Mouse (Mus musculus) liver, postnatal 0 days (tissue): ENCODE results near the gene Cdc6. TPM values are rescaled to one million over a fixed set of nuclear protein-coding genes. Genes with fewer than 3 reads are reported as not detected.
A peak's percentile ranks its signal among the peaks of the same experiment; 100 is the strongest.

Experiments used
- ATAC-seq: fragments of 200-750 bp; cut with Nextera tagmentation; 2 replicates; pipeline ENCODE4 v1.8.0; 2017; ENCODE audit warnings: mild to moderate bottlenecking, moderate library complexity
- DNase-seq: peaks from one replicate; pipeline ENCODE4 v3.0.0-alpha.2; 2016
- H3K27ac ChIP-seq: fragments of 300-500 bp; sonication (generic); 2 replicates; pipeline ENCODE4 v1.5.1; 2014; ENCODE audit warnings: antibody characterized with exemption, moderate library complexity, mild to moderate bottlenecking, low read depth
- H3K27me3 ChIP-seq: fragments of 300-500 bp; sonication (generic); 2 replicates; pipeline ENCODE4 v1.6.1; 2014; ENCODE audit warnings: low read length, control low read depth, mixed read lengths; ENCODE audit not compliant: insufficient read depth
- H3K36me3 ChIP-seq: fragments of 300-500 bp; sonication (generic); replicated peaks from 2 replicates; pipeline ENCODE4 v1.6.1; 2014; ENCODE audit warnings: mild to moderate bottlenecking, control low read depth, low read length, moderate library complexity, mixed read lengths; ENCODE audit not compliant: insufficient read depth
- H3K4me1 ChIP-seq: fragments of 300-500 bp; sonication (generic); 2 replicates; pipeline ENCODE4 v1.6.1; 2014; ENCODE audit warnings: antibody characterized with exemption, mild to moderate bottlenecking, control low read depth; ENCODE audit not compliant: insufficient read depth
- H3K4me2 ChIP-seq: fragments of 300-500 bp; sonication (generic); 2 replicates; pipeline ENCODE4 v1.6.1; 2014; ENCODE audit warnings: low read depth, mild to moderate bottlenecking, low read length, moderate library complexity, mixed read lengths
- H3K4me3 ChIP-seq: fragments of 300-500 bp; sonication (generic); 2 replicates; pipeline ENCODE4 v1.5.1; 2014; ENCODE audit warnings: low read depth, low read length
- H3K9ac ChIP-seq: fragments of 300-500 bp; sonication (generic); replicated peaks from 2 replicates; pipeline ENCODE4 v1.6.1; 2014; ENCODE audit warnings: mild to moderate bottlenecking, moderate library complexity
- H3K9me3 ChIP-seq: fragments of 300-500 bp; sonication (generic); 2 replicates; pipeline ENCODE4 v1.6.1; 2016; ENCODE audit warnings: mild to moderate bottlenecking, control low read depth, low read length, mixed read lengths
- CTCF ChIP-seq: sonication (generic); IDR thresholded peaks from 2 replicates; pipeline ENCODE4 v1.5.1; 2016; ENCODE audit warnings: antibody characterized with exemption, low read depth
- EP300 ChIP-seq: IDR thresholded peaks from 2 replicates; pipeline ENCODE4 v1.6.1; 2016; ENCODE audit warnings: antibody characterized with exemption, low read depth, mild to moderate bottlenecking
- WGBS: fragments of 180-500 bp; shearing (Covaris S2); extraction: QIAGEN DNeasy Blood & Tissue Kit; methylation state at CpG from one replicate; pipeline ENCODE4 v1.1.7; 2014; ENCODE audit not compliant: insufficient replicate concordance; 5-methylcytosine and 5-hydroxymethylcytosine counted together
- polyA plus RNA-seq: library from polyadenylated mRNA; unstranded; fragments of >200 nt; fragmentation: Nextera tagmentation; extraction: Ambion mirVana; gene quantifications from 2 replicates; pipeline ENCODE4 v1.2.1, GENCODE M21; 2015

The Cdc6 gene
- polyA plus RNA-seq, 1 experiment from 2014 or later, result 22.3 TPM

- Histone ChIP-seq H3K27me3 (peaks cover 12% of the 10 kb centered on the region; the same call in 1 of the 2 replicates), H3K4me2 (peak overlapping the region; percentile 71), H3K9ac (peak overlapping the region; percentile 38; the same call in 1 of the 2 replicates), H3K4me3 (peak overlapping the region; percentile 30; the same call in 1 of the 2 replicates), H3K36me3 (no peaks in the 10 kb centered on the region; the same call in 1 of the 2 replicates), H3K9me3 (no peaks in the 10 kb centered on the region), H3K27ac (no peak overlapping the region), H3K4me1 (peaks cover 53% of the 10 kb centered on the region)
- ATAC-seq, result no peak
- no peak for TF ChIP-seq CTCF
- TF ChIP-seq EP300, result no peak
- DNase-seq, result no peak
- WGBS, result 37% methylated on average over 12 of the region's 12 CpGs
Observed at GRCm38 (mm10) chr11:98928186-98928893, 20.7 kb downstream of the Cdc6 start.

- ATAC-seq, result no peak
- Histone ChIP-seq H3K4me3 (no peak overlapping the region), H3K27me3 (peaks cover 13% of the 10 kb centered on the region; the same call in 1 of the 2 replicates)
Observed at GRCm38 (mm10) chr11:98929503-98929902, 21.9 kb downstream of the Cdc6 start.

GRCm38 (mm10) chr11:98930127-98930601 is 22.6 kb downstream of the Cdc6 start:
- Histone ChIP-seq H3K27me3 (peaks cover 13% of the 10 kb centered on the region; the same call in 1 of the 2 replicates), H3K9me3 (no peaks in the 10 kb centered on the region), H3K4me2 (no peak overlapping the region), H3K9ac (no peak overlapping the region), H3K27ac (0 out of 2 replicates have a peak overlapping the region, but pooled peaks have one; percentile 16), H3K4me1 (peaks cover 42% of the 10 kb centered on the region), H3K36me3 (no peaks in the 10 kb centered on the region), H3K4me3 (no peak overlapping the region)
- WGBS, result 56% methylated on average over 7 of the region's 7 CpGs
- no peak for TF ChIP-seq EP300
- DNase-seq, result no peak
- no peak for ATAC-seq

More at GRCm38 (mm10) chr11:98929503-98929902, 21.9 kb downstream of the Cdc6 start:
- WGBS, result 42% methylated on average over 9 of the region's 9 CpGs
- TF ChIP-seq CTCF (no peak), EP300 (no peak)
- Histone ChIP-seq H3K36me3 (no peaks in the 10 kb centered on the region), H3K27ac (0 out of 2 replicates have a peak overlapping the region, but pooled peaks have one; percentile 16), H3K9me3 (no peaks in the 10 kb centered on the region), H3K9ac (no peak overlapping the region), H3K4me2 (no peak overlapping the region), H3K4me1 (peaks cover 49% of the 10 kb centered on the region)
- DNase-seq, result no peak

DNA sequence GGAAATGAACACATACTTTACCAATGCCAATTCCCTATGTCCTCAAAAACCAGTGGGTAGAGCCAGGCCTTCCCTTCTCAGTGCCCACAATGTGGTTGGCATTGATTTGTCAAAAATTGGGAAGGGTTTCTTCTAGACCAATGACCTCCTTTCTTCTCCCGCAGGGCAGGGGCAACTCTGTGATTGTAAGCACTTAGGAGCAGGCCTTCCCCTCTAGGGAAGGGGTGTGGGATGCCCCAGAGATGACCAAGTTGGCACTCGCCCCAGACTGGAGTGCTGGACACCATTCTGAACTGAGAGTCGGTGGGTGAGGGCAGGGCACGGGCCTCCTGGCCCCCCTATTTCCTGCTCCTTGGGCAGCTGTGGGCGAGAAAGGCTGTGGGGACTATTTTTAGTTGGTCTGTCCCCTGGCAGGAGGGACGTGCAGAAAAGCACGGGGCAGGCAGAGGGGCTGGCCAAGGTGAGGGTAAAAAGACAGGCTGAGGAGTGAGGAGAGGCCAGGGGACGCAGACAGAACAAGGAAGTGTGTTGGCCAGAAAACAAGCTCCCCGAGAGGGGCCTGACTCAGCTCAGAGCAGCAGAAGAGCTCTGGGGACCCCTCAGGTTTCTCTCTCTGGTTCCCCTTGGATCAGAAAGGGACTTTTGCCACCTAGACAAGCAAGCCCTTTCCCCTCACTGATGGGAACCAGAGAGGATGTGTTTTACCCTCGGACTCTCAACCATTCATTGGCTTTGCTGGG is 23.3 kb downstream of the Cdc6 start:
- H3K9ac ChIP-seq, result peak overlapping the region; percentile 7; the same call in 1 of the 2 replicates
- DNase-seq (no peak), ATAC-seq (no peak)
- H3K36me3 ChIP-seq, result no peaks in the 10 kb centered on the region
- no peak for TF ChIP-seq EP300
- no peak for TF ChIP-seq CTCF
- H3K4me2 ChIP-seq, result no peak overlapping the region
- no peak overlapping the region for H3K4me3 ChIP-seq
- H3K9me3 ChIP-seq, result no peaks in the 10 kb centered on the region
- 30% methylated on average over 10 of the region's 10 CpGs for WGBS
- H3K4me1 ChIP-seq, result peaks cover 40% of the 10 kb centered on the region
- H3K27ac ChIP-seq, result no peak overlapping the region
- peaks cover 18% of the 10 kb centered on the region for H3K27me3 ChIP-seq

GRCm38 (mm10) chr11:98931513-98932292 is 24.1 kb downstream of the Cdc6 start:
- H3K4me1 ChIP-seq, result peaks cover 46% of the 10 kb centered on the region
- DNase-seq (no peak), ATAC-seq (no peak)
- no peak overlapping the region for H3K27ac ChIP-seq
- no peaks in the 10 kb centered on the region for H3K9me3 ChIP-seq
- no peak overlapping the region; the same call in 1 of the 2 replicates for H3K9ac ChIP-seq
- H3K27me3 ChIP-seq, result peaks cover 25% of the 10 kb centered on the region
- H3K36me3 ChIP-seq, result no peaks in the 10 kb centered on the region
- TF ChIP-seq CTCF (peak; percentile 16; the same call in 1 of the 2 replicates), EP300 (no peak)
- H3K4me3 ChIP-seq, result no peak overlapping the region
- 39% methylated on average over 7 of the region's 7 CpGs for WGBS
- H3K4me2 ChIP-seq, result no peak overlapping the region
